Mouse (Mus musculus): ENCODE measurements around the gene Mrpl33.

GRCm38 (mm10) chr5:31588016-31588415, 8.7 kb upstream of the Mrpl33 start:
- TF ChIP-seq CTCF (IDR thresholded peaks at IDR 0.05; ENCODE audit: extremely low read depth, insufficient read length, insufficient replicate concordance, low read depth, low read length), result no peak
- TF ChIP-seq POLR2A (IDR thresholded peaks at IDR 0.05; ENCODE audit: low read depth, low read length), result no peak
